Mouse (Mus musculus): Measurements from ENCODE around the gene Megf8.

GRCm38 (mm10) chr7:25384318-25384717 lies 67.4 kb downstream of the Megf8 start:
- TF ChIP-seq CTCF (IDR thresholded peaks at IDR 0.05; ENCODE audit: insufficient read depth, low read depth, low read length) (no peak), POLR2A (IDR thresholded peaks at IDR 0.05; ENCODE audit: insufficient read depth, low read depth, low read length) (no peak)

Measured in olfactory bulb, adult 2 months (tissue).